Mouse (Mus musculus): ENCODE results near the gene Large1. TPM values are rescaled to one million over a fixed set of nuclear protein-coding genes. Genes with fewer than 3 reads are reported as not detected.

Gene Large1
- total and polyA plus RNA-seq, 2 experiments: 1.9 to 3.5 TPM

DNA sequence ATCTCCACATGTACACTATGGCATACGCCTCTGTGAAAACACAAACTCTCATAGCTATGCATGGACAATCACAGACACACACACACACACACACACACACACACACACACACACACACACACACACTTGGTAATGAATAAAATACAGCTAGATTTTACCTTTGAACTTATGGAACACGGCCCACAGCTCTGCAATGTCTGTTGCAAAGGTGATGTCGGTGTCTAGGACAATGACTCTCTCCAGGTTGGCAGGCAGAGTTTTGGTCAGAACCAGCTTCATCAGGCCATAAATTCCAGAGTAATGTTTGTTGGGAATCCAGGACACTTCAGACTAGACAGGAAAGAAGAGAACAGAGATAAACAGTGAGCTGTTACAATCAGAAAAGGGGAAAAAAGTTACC lies 305.2 kb downstream of the Large1 start:
- DNase-seq (ENCODE audit: extremely low read depth, low read depth, low spot score): peak; percentile 94
- Histone ChIP-seq H3K27me3 (ENCODE audit: control insufficient read depth, insufficient read depth, low read length) (no peaks in the 10 kb centered on the region), H3K27ac (replicated peaks; ENCODE audit: insufficient read depth, low read depth, low read length) (no peak overlapping the region), H3K4me3 (ENCODE audit: insufficient read depth, low read depth, low read length) (no peak overlapping the region), H3K36me3 (ENCODE audit: control insufficient read depth, insufficient read depth, low read length) (no peaks in the 10 kb centered on the region), H3K4me1 (ENCODE audit: control insufficient read depth, insufficient read depth, low read length) (peaks cover 1% of the 10 kb centered on the region; the same call in 1 of the 2 replicates), H3K9ac (ENCODE audit: low read depth, low read length) (no peak overlapping the region), H3K79me2 (ENCODE audit: control insufficient read depth, insufficient read depth, low read length) (no peaks in the 10 kb centered on the region)
- 37% methylated on average over 3 of the region's 3 CpGs for WGBS
- TF ChIP-seq CTCF (IDR thresholded peaks at IDR 0.05; ENCODE audit: low read depth, low read length) (no peak), POLR2A (IDR thresholded peaks at IDR 0.05; ENCODE audit: extremely low read depth, insufficient read depth, low read length) (no peak)

DNA sequence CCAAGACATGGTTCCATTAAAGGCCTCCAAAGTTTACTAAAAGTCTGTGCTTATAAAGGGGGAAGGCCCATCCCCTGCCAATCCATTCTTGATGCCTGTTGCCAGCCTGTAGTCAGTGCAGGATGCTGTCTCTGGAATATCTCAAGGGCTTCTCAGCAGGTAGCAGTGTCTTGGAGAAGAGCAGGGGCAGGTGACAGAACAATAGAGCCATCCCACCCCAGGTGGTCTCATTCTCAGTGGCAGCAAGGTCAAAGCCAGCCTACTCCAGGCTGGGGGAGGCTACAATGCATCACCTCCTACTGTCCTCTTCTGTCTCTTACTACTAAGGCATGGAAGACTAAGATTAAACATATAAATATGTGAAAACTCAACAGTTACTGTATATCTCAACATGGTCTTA lies 323.6 kb downstream of the Large1 start:
- H3K4me3 ChIP-seq (ENCODE audit: insufficient read depth, low read depth, low read length): no peak overlapping the region
- no peaks in the 10 kb centered on the region for H3K27me3 ChIP-seq (ENCODE audit: control insufficient read depth, insufficient read depth, low read length)
- DNase-seq (ENCODE audit: extremely low read depth, low read depth, low spot score): no peak
- H3K36me3 ChIP-seq (ENCODE audit: control insufficient read depth, insufficient read depth, low read length): no peaks in the 10 kb centered on the region
- H3K27ac ChIP-seq (replicated peaks; ENCODE audit: insufficient read depth, low read depth, low read length): no peak overlapping the region
- TF ChIP-seq POLR2A (IDR thresholded peaks at IDR 0.05; ENCODE audit: extremely low read depth, insufficient read depth, low read length) (no peak), CTCF (IDR thresholded peaks at IDR 0.05; ENCODE audit: low read depth, low read length) (no peak)
- peaks cover 3% of the 10 kb centered on the region; the same call in 1 of the 2 replicates for H3K4me1 ChIP-seq (ENCODE audit: control insufficient read depth, insufficient read depth, low read length)
- H3K9ac ChIP-seq (ENCODE audit: low read depth, low read length): no peak overlapping the region
- no peaks in the 10 kb centered on the region for H3K79me2 ChIP-seq (ENCODE audit: control insufficient read depth, insufficient read depth, low read length)

DNA sequence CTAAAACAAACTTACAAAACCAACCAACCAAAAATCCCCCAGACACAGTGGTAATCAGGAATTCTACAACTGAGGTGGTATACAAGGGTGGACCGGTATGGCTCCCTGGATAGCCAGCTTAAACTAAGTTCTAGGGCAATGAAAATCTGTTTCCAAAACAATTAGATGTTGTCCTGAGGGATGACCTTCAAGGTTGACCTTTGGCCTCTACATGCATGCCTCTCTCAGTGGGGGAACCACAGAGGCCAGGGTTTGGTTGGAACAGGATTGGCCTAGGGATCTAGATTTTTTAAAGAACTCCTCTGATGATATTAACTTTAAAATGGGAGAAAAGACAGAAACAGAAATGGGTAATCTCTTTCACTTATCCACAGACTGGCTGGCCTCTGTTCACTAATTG lies 335.1 kb downstream of the Large1 start:
- Histone ChIP-seq H3K9ac (ENCODE audit: low read depth, low read length) (no peak overlapping the region), H3K4me1 (ENCODE audit: control insufficient read depth, insufficient read depth, low read length) (peaks cover 10% of the 10 kb centered on the region; the same call in 1 of the 2 replicates), H3K36me3 (ENCODE audit: control insufficient read depth, insufficient read depth, low read length) (no peaks in the 10 kb centered on the region), H3K27me3 (ENCODE audit: control insufficient read depth, insufficient read depth, low read length) (no peaks in the 10 kb centered on the region), H3K27ac (replicated peaks; ENCODE audit: insufficient read depth, low read depth, low read length) (peak overlapping the region; percentile 34; the same call in 1 of the 2 replicates), H3K4me3 (ENCODE audit: insufficient read depth, low read depth, low read length) (no peak overlapping the region), H3K79me2 (ENCODE audit: control insufficient read depth, insufficient read depth, low read length) (no peaks in the 10 kb centered on the region)
- peak; percentile 49 for DNase-seq (ENCODE audit: extremely low read depth, low read depth, low spot score)
- WGBS: 70% methylated on average over 1 of the region's 1 CpGs
- no peak for TF ChIP-seq CTCF (IDR thresholded peaks at IDR 0.05; ENCODE audit: low read depth, low read length)
- TF ChIP-seq POLR2A (IDR thresholded peaks at IDR 0.05; ENCODE audit: extremely low read depth, insufficient read depth, low read length): no peak

DNA sequence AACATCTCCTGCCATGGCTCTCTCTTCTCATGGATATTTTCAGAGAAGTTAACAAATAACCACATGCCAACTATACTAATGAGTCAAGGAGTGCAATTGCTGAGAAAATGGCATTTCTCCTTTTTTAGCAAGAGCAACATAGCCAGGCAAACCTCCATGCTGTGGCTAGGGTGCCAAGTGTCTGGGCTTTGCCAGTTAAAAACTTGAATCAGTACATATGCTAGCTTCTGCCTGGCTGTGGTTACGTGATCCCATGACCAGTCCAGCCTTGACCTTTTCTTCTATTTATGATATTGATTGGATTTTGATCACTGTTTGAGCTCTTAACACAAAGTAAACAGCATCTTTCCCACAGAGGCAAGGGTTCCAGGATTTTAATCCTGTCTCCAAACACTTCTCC lies 335.7 kb downstream of the Large1 start:
- DNase-seq (ENCODE audit: extremely low read depth, low read depth, low spot score): peak; percentile 97
- no peaks in the 10 kb centered on the region for H3K27me3 ChIP-seq (ENCODE audit: control insufficient read depth, insufficient read depth, low read length)
- no peak overlapping the region for H3K4me3 ChIP-seq (ENCODE audit: insufficient read depth, low read depth, low read length)
- no peaks in the 10 kb centered on the region for H3K79me2 ChIP-seq (ENCODE audit: control insufficient read depth, insufficient read depth, low read length)
- peak overlapping the region; percentile 69 for H3K27ac ChIP-seq (replicated peaks; ENCODE audit: insufficient read depth, low read depth, low read length)
- no peaks in the 10 kb centered on the region for H3K36me3 ChIP-seq (ENCODE audit: control insufficient read depth, insufficient read depth, low read length)
- H3K4me1 ChIP-seq (ENCODE audit: control insufficient read depth, insufficient read depth, low read length): peaks cover 10% of the 10 kb centered on the region; the same call in 1 of the 2 replicates
- no peak for TF ChIP-seq POLR2A (IDR thresholded peaks at IDR 0.05; ENCODE audit: extremely low read depth, insufficient read depth, low read length)
- WGBS: 18% methylated on average over 1 of the region's 1 CpGs
- H3K9ac ChIP-seq (ENCODE audit: low read depth, low read length): no peak overlapping the region

DNA sequence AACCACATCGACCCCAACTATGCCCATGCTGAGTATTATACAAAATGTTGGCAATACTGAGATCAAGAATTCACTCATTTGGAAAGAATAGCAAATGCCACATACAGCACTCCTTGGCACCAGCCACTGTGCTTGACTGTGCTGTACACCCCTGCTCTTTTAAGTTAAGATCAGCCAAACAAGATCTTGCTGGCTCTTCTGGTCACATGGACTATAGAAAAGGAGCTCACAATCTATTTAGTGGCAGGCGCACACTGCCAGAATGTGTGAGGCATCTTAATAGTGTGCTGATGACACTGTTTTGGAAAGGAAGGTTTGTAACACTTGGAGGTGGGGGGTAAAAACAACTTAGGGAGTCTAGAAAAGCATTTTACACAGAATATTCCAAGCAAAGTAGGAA lies 337.0 kb downstream of the Large1 start:
- DNase-seq (ENCODE audit: extremely low read depth, low read depth, low spot score): no peak
- Histone ChIP-seq H3K27me3 (ENCODE audit: control insufficient read depth, insufficient read depth, low read length) (no peaks in the 10 kb centered on the region), H3K4me1 (ENCODE audit: control insufficient read depth, insufficient read depth, low read length) (peaks cover 10% of the 10 kb centered on the region; the same call in 1 of the 2 replicates), H3K36me3 (ENCODE audit: control insufficient read depth, insufficient read depth, low read length) (no peaks in the 10 kb centered on the region), H3K9ac (ENCODE audit: low read depth, low read length) (no peak overlapping the region), H3K4me3 (ENCODE audit: insufficient read depth, low read depth, low read length) (no peak overlapping the region), H3K79me2 (ENCODE audit: control insufficient read depth, insufficient read depth, low read length) (no peaks in the 10 kb centered on the region), H3K27ac (replicated peaks; ENCODE audit: insufficient read depth, low read depth, low read length) (no peak overlapping the region)
- WGBS: 98% methylated on average over 2 of the region's 2 CpGs
- TF ChIP-seq CTCF (IDR thresholded peaks at IDR 0.05; ENCODE audit: low read depth, low read length) (no peak), POLR2A (IDR thresholded peaks at IDR 0.05; ENCODE audit: extremely low read depth, insufficient read depth, low read length) (no peak)

DNA sequence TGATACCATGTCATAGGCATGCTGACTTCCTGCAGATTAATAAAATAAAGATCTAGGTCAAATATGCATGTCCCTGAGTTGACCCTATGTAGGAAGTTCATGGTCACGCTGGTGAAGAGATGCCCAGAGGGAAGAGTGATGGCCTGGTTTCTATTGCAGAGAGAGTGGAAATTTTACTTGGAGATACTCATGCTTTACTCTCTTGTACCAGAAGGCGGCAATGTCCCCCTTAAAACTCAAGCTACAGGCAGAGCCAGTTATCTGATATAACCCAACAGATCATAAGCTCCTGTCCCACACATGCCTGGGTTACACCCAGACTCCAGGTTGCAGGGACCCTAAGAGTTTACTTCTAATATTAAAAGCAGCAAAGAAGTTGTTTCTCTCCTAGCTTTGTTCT lies 345.9 kb downstream of the Large1 start:
- TF ChIP-seq POLR2A (IDR thresholded peaks at IDR 0.05; ENCODE audit: extremely low read depth, insufficient read depth, low read length) (no peak), CTCF (IDR thresholded peaks at IDR 0.05; ENCODE audit: low read depth, low read length) (peak; percentile 31; the same call in 1 of the 2 replicates)
- Histone ChIP-seq H3K79me2 (ENCODE audit: control insufficient read depth, insufficient read depth, low read length) (no peaks in the 10 kb centered on the region), H3K4me1 (ENCODE audit: control insufficient read depth, insufficient read depth, low read length) (no peaks in the 10 kb centered on the region), H3K27ac (replicated peaks; ENCODE audit: insufficient read depth, low read depth, low read length) (no peak overlapping the region), H3K27me3 (ENCODE audit: control insufficient read depth, insufficient read depth, low read length) (no peaks in the 10 kb centered on the region), H3K4me3 (ENCODE audit: insufficient read depth, low read depth, low read length) (no peak overlapping the region), H3K36me3 (ENCODE audit: control insufficient read depth, insufficient read depth, low read length) (no peaks in the 10 kb centered on the region), H3K9ac (ENCODE audit: low read depth, low read length) (no peak overlapping the region)
- WGBS: 53% methylated on average over 2 of the region's 2 CpGs
- peak; percentile 42 for DNase-seq (ENCODE audit: extremely low read depth, low read depth, low spot score)
